Mouse (Mus musculus) ES-Bruce4 (cell line): ENCODE measurements around the gene Prkg1.

Experiments
- CTCF ChIP-seq: IDR thresholded peaks from one replicate; pipeline ENCODE4 v1.8.1; 2011; ENCODE audit warnings: low read depth, low read length
- POLR2A ChIP-seq: IDR thresholded peaks from one replicate; pipeline ENCODE4 v1.8.1; 2011; ENCODE audit warnings: low read length; ENCODE audit not compliant: insufficient read depth

DNA sequence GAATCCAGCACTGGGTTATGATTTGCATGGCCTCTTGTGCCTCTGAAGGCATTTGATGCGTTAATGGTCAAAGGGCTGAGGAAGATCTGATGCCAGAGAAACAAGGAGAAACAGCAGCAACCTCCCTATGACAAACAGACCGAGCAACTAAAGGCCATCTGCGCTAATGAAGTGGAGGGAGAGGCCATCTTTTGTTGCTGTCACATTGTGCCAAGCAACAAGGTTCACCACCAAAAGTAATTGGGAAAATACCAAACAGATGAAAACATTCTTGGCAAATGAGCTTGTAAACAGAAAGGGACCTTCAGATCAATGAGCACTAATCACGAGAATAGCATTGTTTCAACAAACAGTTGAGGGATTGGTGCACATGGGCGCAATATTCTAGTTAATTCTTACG lies 1074.1 kb downstream of the Prkg1 start:
- TF ChIP-seq CTCF (no peak), POLR2A (no peak)
